Mouse (Mus musculus) heart, adult 2 months (tissue): Measurements from ENCODE around the gene Kirrel3. TPM values are rescaled to one million over a fixed set of nuclear protein-coding genes. Genes with fewer than 3 reads are reported as not detected.

ENCODE experiments used
- DNase-seq, 2 experiments: peaks; one replicate each; pipeline ENCODE4 v3.0.0; 2021
- H3K27ac ChIP-seq: fragments of 200-600 bp; 2 replicates; pipeline ENCODE4 v1.8.1; 2022
- H3K27me3 ChIP-seq: fragments of 200-500 bp; 2 replicates; pipeline ENCODE4 v1.6.1; 2012; ENCODE audit warnings: mild to moderate bottlenecking, low read length, inconsistent platforms, mixed read lengths; ENCODE audit not compliant: control insufficient read depth, insufficient read depth
- H3K36me3 ChIP-seq: fragments of 200-500 bp; 2 replicates; pipeline ENCODE4 v1.6.1; 2012; ENCODE audit warnings: low read length, inconsistent platforms; ENCODE audit not compliant: control insufficient read depth, insufficient read depth
- H3K4me1 ChIP-seq: fragments of 200-500 bp; 2 replicates; pipeline ENCODE4 v1.6.1; 2011; ENCODE audit warnings: low read length; ENCODE audit not compliant: control insufficient read depth, insufficient read depth
- H3K4me3 ChIP-seq: fragments of 200-600 bp; 2 replicates; pipeline ENCODE4 v1.8.1; 2022
- H3K79me2 ChIP-seq: fragments of 200-500 bp; replicated peaks from 2 replicates; pipeline ENCODE4 v1.6.1; 2012; ENCODE audit warnings: mild to moderate bottlenecking, inconsistent platforms, low read length, moderate library complexity, mixed read lengths; ENCODE audit not compliant: control insufficient read depth, insufficient read depth
- H3K9ac ChIP-seq: fragments of 200-500 bp; 2 replicates; pipeline ENCODE4 v1.6.1; 2012; ENCODE audit warnings: low read depth, mild to moderate bottlenecking, control low read depth, inconsistent platforms, low read length, mixed read lengths
- CTCF ChIP-seq: fragments of 200-600 bp; IDR thresholded peaks from 2 replicates; pipeline ENCODE4 v1.8.1; 2022; ENCODE audit warnings: antibody characterized with exemption, mild to moderate bottlenecking, moderate library complexity
- EP300 ChIP-seq: fragments of 200-500 bp; IDR thresholded peaks from 2 replicates; pipeline ENCODE4 v1.6.1; 2011; ENCODE audit warnings: low read depth, low read length, control low read depth; ENCODE audit not compliant: insufficient read depth
- POLR2A ChIP-seq: fragments of 200-500 bp; IDR thresholded peaks from 2 replicates; pipeline ENCODE4 v1.6.1; 2011; ENCODE audit warnings: mild to moderate bottlenecking, low read depth, low read length, control low read depth; ENCODE audit not compliant: insufficient read depth
- WGBS: fragments of 180-500 bp; shearing (Covaris S2); methylation state at CpG from one replicate; pipeline ENCODE4 v1.1.7; 2018; 5-methylcytosine and 5-hydroxymethylcytosine counted together
- intact Hi-C: fragments of 180-260 bp; cut with DNase I; formaldehyde crosslinking; loops from one replicate; pipeline ENCODE4 v1.15.1; 2025
- polyA plus RNA-seq: library from polyadenylated mRNA; depleted of rRNA; stranded (reverse); fragments of >200 nt; gene quantifications from 2 replicates; pipeline ENCODE4 v1.2.3, GENCODE M21; 2012
- total RNA-seq, 2 experiments: library from RNA; stranded (reverse); gene quantifications; 2 replicates each; pipeline ENCODE4 v1.2.3; 2021

The Kirrel3 gene
- total and polyA plus RNA-seq, 3 experiments, result 0.18 to 0.59 (median 0.57) TPM

DNA sequence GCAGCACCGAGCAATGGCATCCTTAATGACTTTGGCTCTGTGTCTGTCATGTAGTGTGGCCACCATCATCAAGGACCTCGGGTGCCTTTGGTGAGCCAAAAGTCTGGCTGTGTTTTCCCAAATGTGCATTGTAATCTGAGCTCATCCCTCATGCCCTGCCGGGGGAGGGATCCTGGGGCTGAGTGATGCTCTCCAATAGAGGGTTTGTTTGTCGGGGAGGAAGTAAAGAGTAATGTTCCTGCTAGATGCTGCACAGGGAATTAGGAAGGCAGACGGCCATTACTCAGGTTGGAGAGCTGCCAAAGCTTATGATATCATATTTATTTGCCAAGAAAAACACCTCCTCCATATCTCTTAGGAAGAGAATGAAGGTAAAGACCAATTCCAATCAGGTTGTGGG lies 401.1 kb downstream of the Kirrel3 start:
- no peak for DNase-seq
- intact Hi-C loops, result no loop called here
- H3K79me2 ChIP-seq, result no peaks in the 10 kb centered on the region
- H3K36me3 ChIP-seq, result no peaks in the 10 kb centered on the region
- WGBS, result 35% methylated on average over 5 of the region's 5 CpGs
- H3K4me1 ChIP-seq, result no peaks in the 10 kb centered on the region
- TF ChIP-seq CTCF (no peak), EP300 (no peak), POLR2A (no peak)
- no peak overlapping the region for H3K4me3 ChIP-seq
- H3K27me3 ChIP-seq, result no peaks in the 10 kb centered on the region
- no peak overlapping the region for H3K27ac ChIP-seq
- H3K9ac ChIP-seq, result no peak overlapping the region

DNA sequence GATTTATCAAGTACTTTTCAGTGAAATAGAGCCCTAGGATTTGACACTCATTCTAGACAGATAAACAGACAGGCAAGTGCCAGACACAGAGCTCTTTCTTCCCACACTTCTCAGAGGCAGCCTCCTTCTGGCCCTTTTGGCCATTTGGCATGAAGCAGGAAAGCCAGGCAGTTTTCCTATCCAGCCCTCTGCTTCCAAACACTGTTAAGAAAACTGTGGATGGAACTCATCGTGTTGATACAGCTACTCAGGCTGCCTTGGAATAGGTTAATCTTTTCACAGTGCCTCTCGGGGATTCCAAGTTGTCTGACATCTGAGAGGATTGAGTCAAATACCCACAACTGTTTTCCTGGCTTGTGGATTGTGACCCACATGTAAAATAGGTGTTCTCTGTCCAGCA lies 401.5 kb downstream of the Kirrel3 start:
- Histone ChIP-seq H3K4me1 (no peaks in the 10 kb centered on the region), H3K4me3 (no peak overlapping the region), H3K36me3 (no peaks in the 10 kb centered on the region), H3K79me2 (no peaks in the 10 kb centered on the region), H3K9ac (no peak overlapping the region), H3K27ac (no peak overlapping the region), H3K27me3 (no peaks in the 10 kb centered on the region)
- TF ChIP-seq CTCF (no peak), POLR2A (no peak), EP300 (no peak)
- no peak for DNase-seq
- intact Hi-C loops, result no loop called here
- WGBS, result 17% methylated on average over 2 of the region's 2 CpGs

- DNase-seq, result no peak
- TF ChIP-seq EP300 (no peak), CTCF (no peak)
- H3K27me3 ChIP-seq, result no peaks in the 10 kb centered on the region
- no peak overlapping the region for H3K27ac ChIP-seq
- H3K36me3 ChIP-seq, result no peaks in the 10 kb centered on the region
- no peaks in the 10 kb centered on the region for H3K4me1 ChIP-seq
- intact Hi-C loops, result no loop called here
- no peak overlapping the region for H3K9ac ChIP-seq
- no peak overlapping the region for H3K4me3 ChIP-seq
- 82% methylated on average over 2 of the region's 2 CpGs for WGBS
- H3K79me2 ChIP-seq, result no peaks in the 10 kb centered on the region
Observed at GRCm38 (mm10) chr9:34888298-34888697, 402.6 kb downstream of the Kirrel3 start.

DNA sequence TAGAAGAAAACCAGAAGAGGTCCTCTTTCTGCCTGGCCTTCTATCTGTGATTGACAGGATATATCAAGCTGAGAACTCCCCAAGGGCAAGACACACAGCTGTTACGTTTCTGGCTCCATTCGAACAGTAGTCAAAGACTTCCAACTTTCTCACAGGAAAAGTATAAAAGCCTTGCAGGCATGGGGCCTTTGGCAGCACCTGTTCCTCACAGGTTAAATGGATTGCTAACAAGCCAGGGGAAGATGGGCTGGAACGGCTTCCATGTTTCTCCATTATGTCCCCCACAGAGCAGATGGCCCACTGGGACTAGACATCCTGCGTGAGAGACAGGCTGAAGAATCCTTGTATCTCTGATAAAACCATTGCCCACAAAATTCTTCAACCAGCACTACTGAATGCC lies 415.5 kb downstream of the Kirrel3 start:
- DNase-seq, result no peak
- no peak for TF ChIP-seq CTCF
- TF ChIP-seq POLR2A, result no peak
- no peak for TF ChIP-seq EP300
- intact Hi-C loops, result no loop called here
- Histone ChIP-seq H3K36me3 (no peaks in the 10 kb centered on the region), H3K27ac (no peak overlapping the region), H3K79me2 (no peaks in the 10 kb centered on the region), H3K4me1 (no peaks in the 10 kb centered on the region), H3K4me3 (no peak overlapping the region), H3K9ac (no peak overlapping the region), H3K27me3 (no peaks in the 10 kb centered on the region)
- WGBS, result 64% methylated on average over 4 of the region's 4 CpGs

GRCm38 (mm10) chr9:34901888-34902287 lies 416.2 kb downstream of the Kirrel3 start:
- Histone ChIP-seq H3K36me3 (no peaks in the 10 kb centered on the region), H3K79me2 (no peaks in the 10 kb centered on the region), H3K4me3 (no peak overlapping the region), H3K4me1 (no peaks in the 10 kb centered on the region), H3K9ac (no peak overlapping the region), H3K27ac (no peak overlapping the region), H3K27me3 (no peaks in the 10 kb centered on the region)
- WGBS, result 50% methylated on average over 2 of the region's 2 CpGs
- DNase-seq, result no peak
- TF ChIP-seq POLR2A (no peak), CTCF (no peak), EP300 (no peak)
- intact Hi-C loops, result no loop called here

GRCm38 (mm10) chr9:34905164-34905563 lies 419.5 kb downstream of the Kirrel3 start:
- H3K27ac ChIP-seq, result no peak overlapping the region
- H3K4me3 ChIP-seq, result no peak overlapping the region
- H3K9ac ChIP-seq, result no peak overlapping the region
- TF ChIP-seq CTCF, result no peak
- no peak for TF ChIP-seq EP300
- no peak for TF ChIP-seq POLR2A
- no peaks in the 10 kb centered on the region for H3K27me3 ChIP-seq
- intact Hi-C loops, result no loop called here
- H3K79me2 ChIP-seq, result no peaks in the 10 kb centered on the region
- H3K36me3 ChIP-seq, result no peaks in the 10 kb centered on the region
- no peaks in the 10 kb centered on the region for H3K4me1 ChIP-seq
- no peak for DNase-seq
- 82% methylated on average over 6 of the region's 6 CpGs for WGBS
